Mouse (Mus musculus): ENCODE measurements around the gene Gm21992. TPM values are rescaled to one million over a fixed set of nuclear protein-coding genes. Genes with fewer than 3 reads are reported as not detected.
"Not testable (repeated sequence)": the region's sequence is repeated elsewhere in the genome, so short reads cannot be mapped to it uniquely, and the experiment has no call there.

The Gm21992 gene
- total RNA-seq, 2 experiments from 2014 or later = 24.5 to 31.9 TPM

GRCm38 (mm10) chr19:4813015-4813414, 1.6 kb upstream of the Gm21992 start:
- no peak for DNase-seq (ENCODE audit: low spot score in 2 of 2)

GRCm38 (mm10) chr19:4812334-4812949, 1.0 kb upstream of the Gm21992 start:
- DNase-seq (ENCODE audit: low spot score in 2 of 2) = not testable (repeated sequence)

- DNase-seq (ENCODE audit: low spot score in 2 of 2) = no peak
Observed at GRCm38 (mm10) chr19:4811909-4812242, 464 bp upstream of the Gm21992 start.

GRCm38 (mm10) chr19:4810746-4811062, 708 bp downstream of the Gm21992 start:
- no peak for DNase-seq (ENCODE audit: low spot score in 2 of 2)

- DNase-seq (ENCODE audit: low spot score in 2 of 2) = no peak
Observed at GRCm38 (mm10) chr19:4810309-4810708, 1.1 kb downstream of the Gm21992 start.

- DNase-seq (ENCODE audit: low spot score in 2 of 2) = no peak
Observed at GRCm38 (mm10) chr19:4803283-4803682, 8.1 kb downstream of the Gm21992 start.

- no peak for DNase-seq (ENCODE audit: low spot score in 2 of 2)
Observed at GRCm38 (mm10) chr19:4802691-4803091, 8.7 kb downstream of the Gm21992 start.

GRCm38 (mm10) chr19:4799083-4799482, 12.3 kb downstream of the Gm21992 start:
- no peak for DNase-seq (ENCODE audit: low spot score in 2 of 2)

- no peak for DNase-seq (ENCODE audit: low spot score in 2 of 2)
Observed at GRCm38 (mm10) chr19:4797846-4798245, 13.6 kb downstream of the Gm21992 start.

GRCm38 (mm10) chr19:4795929-4796328, 15.5 kb downstream of the Gm21992 start:
- no peak for DNase-seq (ENCODE audit: low spot score in 2 of 2)

- peak; percentile 97 to 99 for DNase-seq (ENCODE audit: low spot score in 2 of 2)
Observed at GRCm38 (mm10) chr19:4793831-4794422, 17.5 kb downstream of the Gm21992 start, which contains the start of gene Rbm4. Gene Rbm4, minus strand, starts transcription at chr19:4793901.

GRCm38 (mm10) chr19:4793281-4793830, 18.1 kb downstream of the Gm21992 start:
- no peak for DNase-seq (ENCODE audit: low spot score in 2 of 2)

- no peak for DNase-seq (ENCODE audit: low spot score in 2 of 2)
Observed at GRCm38 (mm10) chr19:4786313-4786712, 25.1 kb downstream of the Gm21992 start.

GRCm38 (mm10) chr19:4785206-4785605, 26.2 kb downstream of the Gm21992 start:
- DNase-seq (ENCODE audit: low spot score in 2 of 2) = no peak

GRCm38 (mm10) chr19:4782891-4783290, 28.5 kb downstream of the Gm21992 start:
- no peak for DNase-seq (ENCODE audit: low spot score in 2 of 2)

GRCm38 (mm10) chr19:4772785-4773184, 38.6 kb downstream of the Gm21992 start:
- DNase-seq (ENCODE audit: low spot score in 2 of 2) = no peak

GRCm38 (mm10) chr19:4767507-4768148, 43.8 kb downstream of the Gm21992 start:
- no peak for DNase-seq (ENCODE audit: low spot score in 2 of 2)

GRCm38 (mm10) chr19:4762876-4763275, 48.5 kb downstream of the Gm21992 start:
- no peak for DNase-seq (ENCODE audit: low spot score in 2 of 2)

- not testable (repeated sequence) for DNase-seq (ENCODE audit: low spot score in 2 of 2)
Observed at GRCm38 (mm10) chr19:4760544-4760943, 50.9 kb downstream of the Gm21992 start.

- DNase-seq (ENCODE audit: low spot score in 2 of 2) = no peak
Observed at GRCm38 (mm10) chr19:4756921-4757320, 54.5 kb downstream of the Gm21992 start.

GRCm38 (mm10) chr19:4756193-4756911, 55.1 kb downstream of the Gm21992 start, which contains the start of gene Rbm4b:
Gene Rbm4b, plus strand, starts transcription at chr19:4756497.
- DNase-seq (ENCODE audit: low spot score in 2 of 2) = peak; percentile 96 to 97

All from layer of hippocampus, adult 18-20 months (tissue).